Mouse (Mus musculus): Measurements from ENCODE around the gene Fignl1.

DNA sequence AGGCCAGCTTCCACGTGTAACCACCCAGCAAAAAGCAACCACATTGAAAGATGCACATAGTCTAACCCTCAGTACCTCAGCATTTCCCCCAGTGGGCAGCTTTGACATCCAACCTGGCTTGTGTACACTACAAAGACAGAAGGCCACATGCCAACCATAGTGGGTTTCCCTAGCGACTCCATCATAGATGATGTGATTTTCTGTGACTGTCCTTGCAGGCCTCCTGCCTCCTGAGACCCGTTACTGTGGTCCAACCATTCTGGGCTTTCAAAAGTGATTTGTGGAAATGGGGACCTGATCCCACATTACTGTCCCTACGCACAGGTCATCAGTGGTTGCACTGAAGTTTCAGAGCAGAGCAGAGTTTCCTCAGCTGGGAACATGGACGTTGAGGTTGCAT is 33.9 kb downstream of the Fignl1 start:
- no peak for TF ChIP-seq CTCF (conservative IDR thresholded peaks at IDR 0.05; ENCODE audit: insufficient read depth, insufficient read length, low read depth, low read length)
- TF ChIP-seq POLR2A (IDR thresholded peaks at IDR 0.05; ENCODE audit: low read depth, low read length), result no peak
